Mouse (Mus musculus) T-helper 2 cell (primary cell): Measurements from ENCODE around the gene Kmt5b.

Experiments
- in situ Hi-C: fragments of 300-600 bp; cut with MboI, MseI; formaldehyde crosslinking; loops from one replicate; pipeline ENCODE4 v1.15.1; 2025; ENCODE audit warnings: high pct_unique_total_duplicates

Gene Kmt5b

DNA sequence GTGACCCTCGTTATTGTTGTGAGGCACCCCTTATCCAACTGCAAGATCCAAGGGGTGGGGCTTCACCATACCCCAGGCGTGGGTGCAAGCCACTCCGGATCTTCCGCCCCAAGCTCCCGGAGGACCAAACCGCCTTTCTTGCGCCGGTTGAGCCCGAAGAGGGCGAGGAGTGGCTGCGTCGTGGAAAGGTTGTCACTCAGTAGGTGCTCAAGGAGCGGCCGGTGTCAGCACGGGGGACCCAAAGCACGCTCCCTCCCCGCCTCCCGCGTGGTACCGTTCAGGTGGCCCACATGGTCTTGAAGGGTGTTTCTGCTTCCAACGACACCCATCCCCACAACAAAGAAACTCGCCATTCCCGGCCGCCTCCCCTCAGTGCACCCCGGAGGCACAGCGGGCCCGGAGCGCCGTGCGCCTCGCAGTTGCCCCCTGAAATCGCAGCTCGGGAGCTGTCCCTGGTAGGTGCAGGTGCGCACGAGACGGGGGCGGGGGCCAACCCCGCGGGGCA, at the start of gene Kmt5b:
Kmt5b (plus strand) TSS at position 146 of the 505 bp plus-strand sequence.
- in situ Hi-C loops = no loop called here

DNA sequence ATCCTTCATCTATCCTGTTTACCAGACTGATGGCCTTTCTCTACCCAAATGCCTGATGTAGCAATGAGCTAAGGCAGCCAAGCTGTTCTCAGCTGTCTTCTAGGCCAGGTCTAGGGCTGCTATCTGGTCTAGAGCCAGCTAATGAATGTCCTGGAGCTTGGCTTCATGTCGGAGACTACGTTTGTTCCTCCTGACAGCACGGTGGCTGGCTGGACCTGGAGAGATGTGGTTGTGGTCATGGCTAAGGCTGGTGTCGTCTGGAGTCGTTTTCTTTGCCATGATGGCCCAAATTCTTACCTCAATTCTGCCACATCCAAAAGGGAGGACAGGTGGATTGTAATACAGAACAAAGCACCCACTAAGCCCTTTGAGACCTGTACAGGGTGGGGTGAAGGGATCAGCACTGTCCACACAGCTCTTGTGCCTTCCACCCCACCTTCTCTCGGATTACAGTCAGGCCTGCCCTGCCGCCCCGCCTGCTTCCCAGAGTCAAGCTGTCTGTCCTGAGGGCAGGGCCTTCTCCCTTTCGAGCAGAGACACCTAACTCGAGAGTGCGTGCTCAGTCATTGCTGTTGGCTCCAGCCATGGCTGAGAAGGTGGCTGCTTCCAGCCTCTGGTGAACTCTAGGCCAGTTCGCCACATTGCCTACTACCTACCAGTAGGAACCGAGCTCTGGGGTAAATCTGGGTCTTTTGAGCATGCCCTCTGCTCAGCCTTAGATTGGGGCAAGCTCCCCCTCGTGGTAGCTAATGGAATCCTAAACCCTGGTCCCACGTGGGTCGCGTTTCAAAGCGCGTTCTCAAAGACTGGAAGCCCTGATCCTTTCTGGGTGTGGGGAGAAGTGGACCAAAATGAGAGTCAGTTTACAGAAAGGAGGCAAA, 48.5 kb upstream of the Kmt5b start:
- in situ Hi-C loops = loop anchor here (5.0 kb wide), 1 partner anchor 91 kb away; no protein-coding TSS in a partner anchor

DNA sequence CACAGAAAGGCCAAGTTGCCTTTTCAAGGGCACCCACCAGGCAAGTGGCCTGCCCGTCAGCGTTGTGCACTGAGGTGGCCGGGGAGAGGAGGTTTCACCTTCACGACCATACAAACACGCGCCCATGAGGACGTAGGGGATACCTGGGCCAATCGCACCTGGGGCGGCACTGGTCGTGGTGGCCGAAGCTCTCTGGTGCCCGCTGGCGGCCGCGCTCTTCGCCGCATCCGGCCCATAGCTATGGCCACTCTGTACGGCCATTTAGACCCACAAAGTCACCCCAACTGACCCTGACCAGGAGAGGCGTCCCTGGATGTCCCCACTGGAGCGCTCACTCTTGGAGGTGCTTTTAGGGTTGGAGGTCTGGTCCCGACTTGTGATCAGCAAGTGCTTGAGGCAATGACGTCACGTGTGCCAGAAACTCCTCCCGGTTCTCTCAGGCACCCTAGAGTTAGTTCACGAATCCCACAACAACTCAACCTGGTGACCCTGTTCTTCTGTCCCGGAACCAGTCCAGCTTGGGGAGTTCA, 47.8 kb upstream of the Kmt5b start:
- in situ Hi-C loops = loop anchor here (5.0 kb wide), 1 partner anchor 92 kb away; no protein-coding TSS in a partner anchor

DNA sequence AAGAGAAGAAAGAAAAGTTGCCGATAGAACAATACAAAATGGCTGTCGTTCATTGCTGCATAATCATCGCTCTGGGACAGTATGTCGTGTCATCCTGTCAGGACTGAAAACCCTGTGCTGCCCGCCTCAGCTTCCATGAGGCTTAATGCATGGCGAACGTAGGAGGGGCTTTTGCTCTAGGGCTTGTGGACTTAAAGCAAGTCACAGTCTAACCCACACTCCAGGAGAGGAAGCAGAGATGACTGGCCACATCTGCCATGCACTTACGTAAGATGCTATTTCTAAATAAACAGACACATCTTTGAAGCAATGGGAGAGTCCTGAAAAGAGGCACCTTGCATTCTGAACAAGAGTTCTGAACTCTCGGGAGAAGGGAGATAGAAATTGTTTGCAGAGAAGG, 44.1 kb upstream of the Kmt5b start:
- in situ Hi-C loops = no loop called here

DNA sequence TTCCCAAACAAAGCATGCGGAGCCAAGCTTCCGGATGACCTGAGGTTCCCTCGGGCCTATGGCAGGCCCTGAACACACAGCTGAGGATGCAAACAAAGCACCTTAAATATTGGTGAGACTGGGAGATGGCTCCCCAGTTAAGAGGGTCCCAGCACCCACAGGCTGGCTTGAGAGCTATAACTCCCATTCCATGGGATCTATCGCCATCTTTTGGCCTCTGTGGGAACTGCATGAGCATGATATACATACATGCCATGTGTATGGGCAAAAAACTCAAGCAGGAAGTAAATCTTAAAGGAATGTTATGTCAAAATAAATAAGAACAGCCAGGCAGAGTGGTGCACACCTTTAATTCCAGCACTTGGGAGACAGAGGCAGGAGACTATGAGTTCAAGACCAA, 43.3 kb upstream of the Kmt5b start:
- in situ Hi-C loops = no loop called here

DNA sequence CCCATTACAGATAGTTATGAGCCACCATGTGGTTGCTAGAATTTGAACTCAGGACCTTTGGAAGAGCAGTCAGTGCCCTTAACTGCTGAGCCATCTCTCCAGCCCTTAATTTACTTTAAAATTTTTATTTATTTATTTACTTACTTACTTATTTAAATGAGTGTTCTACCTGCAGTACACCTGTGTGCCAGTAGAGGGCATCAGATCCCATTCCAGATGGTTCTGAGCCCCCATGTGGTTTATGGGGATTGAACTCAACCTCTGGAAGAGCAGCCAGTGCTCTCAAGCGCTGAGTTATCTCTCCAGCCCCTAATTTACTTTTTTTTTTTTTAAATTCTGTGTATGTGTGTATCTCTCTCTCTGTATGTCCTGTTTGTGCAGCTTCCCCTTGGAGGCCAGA, 42.4 kb upstream of the Kmt5b start:
- in situ Hi-C loops = no loop called here

DNA sequence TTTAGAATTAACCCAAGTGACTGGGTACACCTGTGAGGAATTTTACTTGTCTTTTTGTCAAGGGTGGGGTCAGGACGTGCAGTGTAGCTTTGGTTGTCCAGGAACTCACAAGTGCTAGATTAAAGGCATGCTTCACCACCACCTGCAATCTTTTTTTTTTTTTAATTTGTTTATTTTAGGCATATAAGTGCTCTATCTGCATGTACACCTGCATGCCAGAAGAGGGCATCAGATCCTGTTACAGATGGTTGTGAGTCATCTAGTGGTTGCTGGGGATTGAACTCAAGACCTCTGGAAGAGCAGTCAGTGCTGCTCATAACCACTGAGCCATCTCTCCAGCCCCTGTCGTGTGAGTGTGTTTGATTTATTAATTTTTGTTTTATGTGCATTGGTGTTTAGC, 38.3 kb upstream of the Kmt5b start:
- in situ Hi-C loops = no loop called here

DNA sequence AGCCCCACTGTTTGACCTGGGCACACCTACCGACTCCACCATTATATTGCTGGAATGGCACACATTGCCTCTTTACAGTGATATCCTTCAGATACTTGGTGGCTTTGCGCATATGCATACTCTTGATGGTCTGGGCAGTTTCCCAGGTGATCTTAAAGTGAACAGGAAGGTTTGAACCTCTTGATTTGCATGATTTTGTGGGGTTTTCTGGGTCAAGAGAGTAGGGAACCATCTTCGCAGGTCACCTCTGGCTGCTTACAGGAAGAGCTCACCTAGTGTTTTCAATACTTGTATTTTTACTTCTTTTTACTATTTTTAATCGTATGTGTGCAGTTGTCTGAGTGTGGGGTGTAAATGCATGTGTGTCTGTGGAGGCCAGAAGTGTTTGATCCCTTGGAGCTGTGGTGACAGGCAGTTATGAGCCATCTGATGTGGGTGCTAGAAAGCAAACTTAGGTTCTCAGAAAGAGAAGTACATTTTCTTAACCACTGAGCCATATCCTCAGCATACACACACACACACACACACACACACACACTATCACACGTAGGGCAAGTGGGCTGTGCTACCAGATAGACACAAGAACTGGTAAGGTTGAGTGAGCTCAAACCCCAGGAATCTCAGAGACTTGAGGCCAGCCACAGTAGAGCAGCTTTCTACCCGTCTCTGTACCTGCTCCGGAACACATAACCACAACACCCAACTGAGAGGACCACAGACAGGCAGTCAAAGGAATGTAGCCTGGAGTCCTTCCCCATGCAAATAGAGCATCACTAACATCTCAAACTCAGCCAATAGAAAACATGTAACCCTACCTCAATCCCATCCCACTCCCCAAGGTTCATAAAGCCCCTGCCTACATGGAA, 36.2 kb upstream of the Kmt5b start:
- in situ Hi-C loops = no loop called here

DNA sequence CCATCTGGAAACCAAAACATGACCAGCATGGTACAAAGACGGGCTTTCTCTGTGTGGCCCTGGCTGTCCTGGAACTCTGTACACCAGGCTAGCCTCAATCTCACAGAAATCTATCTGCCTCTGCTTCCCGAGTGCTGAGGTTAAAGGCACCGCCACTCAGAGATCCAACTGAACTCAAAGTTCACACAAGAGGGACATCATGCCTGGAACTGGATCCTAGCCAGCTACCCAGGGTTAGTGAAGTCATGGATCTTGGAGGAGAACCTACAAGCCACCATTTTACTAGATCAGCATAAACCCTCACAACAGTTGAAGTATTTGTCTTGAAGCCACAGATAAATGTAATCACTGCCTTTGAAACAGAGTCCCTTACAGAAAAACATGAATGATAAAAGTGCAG, 31.2 kb upstream of the Kmt5b start:
- in situ Hi-C loops = no loop called here

DNA sequence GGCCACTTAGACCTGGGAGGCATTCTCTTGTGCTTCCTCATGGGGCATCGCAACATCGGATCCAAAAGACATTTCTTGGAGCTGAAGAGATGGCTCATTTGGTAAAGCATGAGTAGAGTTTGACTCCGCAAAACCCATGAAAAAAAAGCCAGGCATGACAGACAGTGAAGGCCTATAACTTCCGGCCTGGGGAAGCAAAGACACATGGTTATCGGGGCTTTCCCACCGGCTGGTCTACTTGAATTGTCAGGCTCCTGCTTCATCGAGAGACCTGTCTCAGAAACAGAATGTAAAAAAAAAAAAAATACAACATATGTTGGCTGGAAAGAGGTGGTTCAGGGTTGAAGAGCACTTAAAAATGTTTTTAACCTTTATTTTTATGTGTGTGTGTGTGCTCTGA, 27.6 kb upstream of the Kmt5b start:
- in situ Hi-C loops = no loop called here

DNA sequence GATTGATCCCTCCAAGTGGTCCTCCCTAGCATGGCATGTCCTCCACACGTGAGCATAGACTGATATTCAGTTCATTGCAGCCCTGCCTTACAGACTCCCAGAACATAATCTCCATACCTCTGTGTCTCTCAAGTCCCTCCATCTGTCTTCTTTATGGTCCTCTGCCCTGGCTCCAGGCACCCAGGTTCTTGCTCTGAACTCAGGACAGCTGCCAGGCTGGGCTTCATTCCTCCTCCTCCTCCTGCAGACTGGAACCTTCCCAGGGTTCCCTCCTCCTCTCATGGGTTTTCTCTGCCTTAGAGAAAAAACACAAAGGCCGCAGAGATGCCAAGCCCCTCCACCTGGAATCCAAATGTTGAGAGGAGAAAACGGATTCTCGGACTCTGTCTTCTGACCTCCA, 24.5 kb upstream of the Kmt5b start:
- in situ Hi-C loops = no loop called here

DNA sequence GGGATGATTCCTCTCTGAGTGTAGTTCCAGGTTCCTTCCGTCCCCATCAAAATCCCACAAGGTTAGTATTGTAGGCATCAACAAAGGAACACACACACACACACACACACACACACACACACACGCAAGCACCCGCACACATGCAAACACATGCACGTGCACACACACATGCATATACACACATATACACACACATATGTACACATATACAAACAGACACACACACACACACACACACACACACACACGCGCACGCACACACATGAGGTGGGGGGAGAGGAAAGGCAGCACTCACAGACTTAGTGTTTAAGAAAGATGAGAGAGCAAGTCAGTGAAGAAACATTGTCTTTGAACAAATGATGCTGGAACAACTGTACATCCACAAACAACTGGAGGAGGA, 23.9 kb upstream of the Kmt5b start:
- in situ Hi-C loops = no loop called here

DNA sequence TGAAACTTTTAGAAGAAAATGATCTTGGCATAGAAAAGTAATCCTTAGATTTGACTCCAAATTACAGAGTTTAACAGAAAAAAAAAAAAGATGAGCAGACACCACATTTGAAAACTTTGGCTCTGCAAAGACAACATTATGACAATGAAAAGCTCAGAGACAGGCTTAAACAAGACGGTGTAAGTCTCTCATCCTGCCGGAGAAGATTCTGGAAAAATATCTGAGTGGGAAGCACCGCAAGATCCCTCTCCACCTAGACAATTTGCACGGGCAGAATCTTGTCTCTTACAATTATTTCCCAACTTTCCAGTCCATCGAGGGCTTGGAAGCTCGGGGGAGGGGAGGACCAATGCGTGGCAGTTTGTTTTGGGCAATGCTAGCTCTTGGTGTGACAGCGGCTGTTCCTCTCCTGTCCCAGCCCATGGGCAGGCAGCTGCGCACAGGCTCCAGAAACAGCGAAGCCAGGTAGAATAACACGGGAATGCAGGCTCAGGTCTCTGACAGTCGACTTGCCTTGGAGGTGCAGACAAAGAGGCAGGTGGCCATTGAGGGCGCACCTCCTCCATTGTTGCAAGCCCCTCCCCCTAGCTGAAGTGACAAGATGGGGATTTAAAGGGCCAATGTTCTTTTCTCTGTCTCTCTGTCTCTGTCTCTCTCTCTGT, 23.2 kb upstream of the Kmt5b start:
- in situ Hi-C loops = no loop called here

DNA sequence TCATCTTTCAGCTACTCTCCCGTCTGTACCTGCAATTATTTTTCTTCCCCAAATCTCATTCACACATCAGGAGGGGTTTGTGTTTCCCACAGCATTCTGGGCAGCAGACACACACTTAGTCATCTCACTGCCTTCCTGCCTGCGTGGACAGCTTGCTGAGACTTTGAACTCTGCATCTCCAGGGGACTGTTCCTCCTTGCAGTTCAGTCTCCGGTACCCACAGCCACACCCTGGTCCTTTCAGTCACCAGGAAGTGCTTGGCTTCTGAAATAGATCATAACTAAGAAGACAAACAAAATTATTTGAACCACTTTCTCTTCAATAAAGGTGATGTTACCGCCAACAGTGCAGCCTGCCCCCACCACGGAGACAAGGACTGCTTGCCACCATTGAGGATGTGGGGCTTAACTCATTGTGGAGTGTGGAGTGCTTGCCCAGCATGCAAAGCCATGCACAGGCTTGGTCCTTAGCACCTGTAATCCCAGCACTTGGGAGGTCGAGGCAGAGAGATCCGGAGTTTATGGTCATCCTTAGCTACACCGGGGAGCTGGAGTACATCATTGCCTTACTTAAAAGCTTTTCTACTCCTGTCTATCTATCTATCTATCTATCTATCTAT, 14.5 kb upstream of the Kmt5b start:
- in situ Hi-C loops = no loop called here

DNA sequence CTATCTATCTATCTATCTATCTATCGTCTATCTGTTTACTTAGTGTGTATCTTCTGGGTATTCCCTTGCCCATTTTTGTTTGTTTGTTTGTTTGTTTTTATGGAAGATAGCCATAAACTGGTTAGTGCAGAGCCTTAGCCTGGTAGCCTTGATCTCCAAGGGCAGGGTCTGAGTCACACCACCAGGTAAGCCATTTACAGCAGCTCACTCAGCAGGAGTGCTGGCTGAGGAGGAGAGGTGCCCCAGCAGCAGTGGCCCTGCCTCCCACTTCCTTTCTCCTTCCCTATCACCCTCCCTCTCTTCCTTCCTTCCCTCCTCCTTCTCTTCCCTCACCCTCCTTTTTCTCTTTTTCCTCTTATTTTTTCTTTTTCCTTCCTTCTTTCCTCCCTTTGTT, 14.0 kb upstream of the Kmt5b start:
- in situ Hi-C loops = no loop called here

DNA sequence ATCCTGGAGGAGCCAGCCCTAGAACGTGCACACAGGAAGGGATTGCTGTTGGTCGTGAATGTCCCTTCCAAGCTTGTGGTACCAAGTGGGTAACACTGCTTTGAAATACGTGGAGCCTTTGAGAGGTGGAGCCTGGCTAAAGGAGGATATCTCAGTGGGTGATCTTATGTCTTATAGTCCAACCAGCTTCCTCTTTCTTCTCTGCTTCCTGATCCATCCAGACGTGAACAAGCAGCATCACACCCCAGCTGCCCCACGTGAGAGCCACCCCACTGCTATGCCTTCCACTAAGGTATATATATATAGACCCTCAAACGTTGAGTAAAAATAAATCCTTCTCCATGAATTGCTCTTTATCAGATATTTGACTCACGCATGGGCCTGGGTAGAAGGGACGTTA, 13.5 kb upstream of the Kmt5b start:
- in situ Hi-C loops = no loop called here

DNA sequence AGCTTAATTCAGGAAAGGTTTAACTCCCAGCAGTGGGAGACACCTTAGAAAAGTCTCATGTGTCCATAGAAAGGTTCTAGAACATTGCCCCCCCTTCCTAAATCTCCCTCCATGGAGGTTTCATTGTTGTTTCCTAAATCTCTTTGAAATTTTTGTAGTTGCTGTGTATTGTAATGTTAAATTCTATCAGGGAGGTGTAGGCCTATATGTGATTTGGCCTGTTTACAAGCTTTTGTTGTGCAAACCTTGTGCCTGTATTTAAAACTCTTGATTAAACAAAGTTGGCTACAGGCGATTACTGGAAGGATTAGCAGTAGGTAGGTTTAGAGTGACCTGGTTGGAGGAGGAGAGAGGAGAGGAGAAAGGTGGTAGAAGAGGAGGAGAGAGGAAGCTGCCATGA, 9.4 kb upstream of the Kmt5b start:
- in situ Hi-C loops = no loop called here

DNA sequence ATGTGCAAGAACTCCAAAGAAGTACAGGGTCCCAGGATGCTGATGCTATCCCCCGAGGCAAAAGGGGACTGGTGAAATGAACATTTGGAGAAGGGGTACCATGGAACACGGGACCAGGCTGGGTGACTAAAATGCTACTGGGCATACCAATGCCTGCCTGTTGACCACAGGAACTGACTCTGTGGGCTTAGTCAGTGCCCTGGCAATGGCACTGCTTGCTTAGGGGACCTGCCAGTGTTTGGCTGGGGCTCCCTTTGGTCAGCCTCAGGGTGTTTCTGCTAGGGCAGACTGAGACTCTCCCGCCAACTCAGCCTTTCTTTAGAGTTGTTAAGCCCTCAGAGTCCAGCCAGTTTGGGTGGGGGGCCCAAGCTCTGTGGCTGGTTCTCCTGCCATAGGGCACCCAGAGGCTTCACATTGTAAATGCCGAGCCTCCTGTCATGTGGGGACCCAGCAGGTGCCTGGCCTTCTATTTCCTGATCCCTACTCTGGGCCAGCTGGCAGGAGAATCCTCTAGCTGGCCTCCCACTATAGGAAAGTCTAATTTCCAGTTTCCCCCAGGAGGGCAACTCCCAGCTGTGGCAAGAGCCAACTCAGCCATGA, 1.9 kb upstream of the Kmt5b start:
- in situ Hi-C loops = no loop called here

DNA sequence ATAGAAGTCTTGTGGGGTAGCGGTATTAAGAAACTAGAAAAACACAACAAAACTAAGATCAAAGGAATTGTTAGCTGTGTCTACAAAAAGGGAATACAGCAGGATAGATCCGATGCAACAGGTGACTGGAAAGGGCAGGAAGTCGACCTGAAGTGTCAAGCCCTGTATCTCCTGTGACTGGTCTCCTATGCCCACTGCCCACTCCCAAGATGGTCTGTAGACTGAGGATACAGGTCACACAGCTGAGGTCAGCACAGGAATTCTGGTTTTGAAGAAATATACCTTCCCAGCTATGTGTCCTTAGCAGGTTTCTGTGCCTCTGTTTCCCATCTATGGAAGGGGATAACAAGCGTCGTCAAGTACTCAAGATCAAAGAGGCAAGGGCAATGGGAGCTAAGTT, 843 bp upstream of the Kmt5b start:
- in situ Hi-C loops = no loop called here

DNA sequence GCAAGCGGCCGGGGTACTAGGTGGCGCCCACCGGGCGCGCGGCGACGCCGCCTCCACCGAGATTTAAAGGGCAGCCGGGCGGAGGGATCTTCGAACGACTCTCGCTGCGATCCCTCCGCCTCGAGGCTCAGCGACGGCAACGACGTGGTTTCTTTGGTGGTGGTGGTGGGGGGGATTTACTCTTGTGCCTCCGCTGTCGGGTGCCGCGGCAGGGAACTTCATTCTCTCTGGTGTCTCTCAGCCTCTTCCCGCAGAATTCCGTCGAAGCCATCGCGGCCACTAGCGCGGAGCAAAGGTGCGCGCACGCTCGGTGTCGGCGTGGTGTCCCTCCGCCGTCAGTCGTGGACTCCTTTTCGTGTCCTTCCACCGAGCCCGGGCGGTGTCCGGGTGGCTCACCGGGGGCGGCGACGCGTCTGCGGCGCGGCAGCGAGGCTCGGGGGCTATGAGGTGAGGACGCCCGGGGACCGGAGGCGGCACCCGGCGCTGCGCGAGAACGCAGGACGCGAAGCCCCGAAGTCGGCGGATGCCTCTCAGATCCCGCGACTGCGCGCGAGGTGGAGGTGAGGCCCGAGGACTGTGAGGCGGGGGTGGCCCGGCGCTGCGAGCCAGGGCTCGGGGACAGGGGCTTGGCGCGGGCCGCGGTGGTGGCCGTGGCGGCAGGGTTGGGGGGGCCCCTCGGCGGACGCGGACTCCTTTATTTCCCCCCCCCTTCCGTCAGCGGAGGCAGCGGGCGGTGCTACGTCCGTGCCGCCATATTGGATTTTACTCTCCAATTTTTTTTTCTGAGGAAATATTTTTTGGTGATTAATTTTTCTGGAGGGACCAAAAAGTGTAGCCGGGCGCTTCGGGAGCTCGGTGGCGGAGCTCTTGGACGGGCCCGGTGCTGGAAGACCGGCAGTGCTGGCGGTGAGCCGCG, 818 bp downstream of the Kmt5b start:
- in situ Hi-C loops = no loop called here
